Mouse (Mus musculus): ENCODE results near the gene Sf1. TPM values are rescaled to one million over a fixed set of nuclear protein-coding genes. Genes with fewer than 3 reads are reported as not detected.

Sf1 gene
- 206 and 238 TPM in 2 replicates for polyA plus RNA-seq (2012; rRNA removed)

GRCm38 (mm10) chr19:6363411-6364240 lies at the start of gene Sf1:
Gene Sf1 (plus strand): TSS chr19:6363690.

DNA sequence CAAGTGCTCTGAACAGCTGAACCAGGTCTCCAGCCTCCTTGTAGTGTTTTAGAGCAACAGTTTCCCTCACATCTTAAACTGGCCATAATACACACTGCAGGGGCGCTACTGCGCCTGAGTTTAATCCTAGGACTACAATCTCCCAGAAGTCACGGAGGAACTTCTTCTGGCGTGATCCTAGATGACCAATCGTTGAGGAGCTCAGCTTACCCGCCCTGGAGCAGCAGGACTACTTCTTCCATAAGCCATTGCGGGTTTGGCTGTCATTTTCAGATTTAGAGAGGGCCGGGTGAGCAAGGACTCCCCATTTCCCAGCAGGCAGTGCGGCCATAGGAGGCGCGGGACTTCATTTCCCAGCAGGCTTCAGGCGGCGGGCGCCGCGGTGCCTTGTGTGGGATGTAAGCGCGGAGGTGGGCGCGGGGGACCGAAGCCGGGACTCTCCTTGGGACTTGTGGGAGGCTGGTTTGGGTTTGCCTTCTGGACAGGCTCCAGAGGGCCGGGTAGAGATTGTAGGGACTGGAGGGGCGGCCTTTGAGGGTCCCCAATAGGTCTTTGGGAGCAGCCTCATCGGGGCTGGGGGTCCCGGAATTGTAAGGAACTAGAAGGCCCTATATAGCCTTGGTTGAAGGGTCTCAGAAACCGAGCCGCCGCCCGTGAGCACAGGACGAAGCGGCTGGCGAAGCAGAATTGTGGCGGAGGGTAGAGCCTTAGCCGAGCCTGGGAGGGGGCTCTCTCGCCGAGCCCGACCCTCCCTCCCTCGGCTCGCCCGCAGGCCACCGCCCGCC lies 28.6 kb upstream of the Sf1 start, which contains the start of gene Men1:
Men1 (plus strand) TSS at position 307 of the 785 bp plus-strand sequence.

GRCm38 (mm10) chr19:6340524-6341452 lies 22.7 kb upstream of the Sf1 start, which contains the start of gene Map4k2:
Gene Map4k2 (plus strand): TSS chr19:6341135.

DNA sequence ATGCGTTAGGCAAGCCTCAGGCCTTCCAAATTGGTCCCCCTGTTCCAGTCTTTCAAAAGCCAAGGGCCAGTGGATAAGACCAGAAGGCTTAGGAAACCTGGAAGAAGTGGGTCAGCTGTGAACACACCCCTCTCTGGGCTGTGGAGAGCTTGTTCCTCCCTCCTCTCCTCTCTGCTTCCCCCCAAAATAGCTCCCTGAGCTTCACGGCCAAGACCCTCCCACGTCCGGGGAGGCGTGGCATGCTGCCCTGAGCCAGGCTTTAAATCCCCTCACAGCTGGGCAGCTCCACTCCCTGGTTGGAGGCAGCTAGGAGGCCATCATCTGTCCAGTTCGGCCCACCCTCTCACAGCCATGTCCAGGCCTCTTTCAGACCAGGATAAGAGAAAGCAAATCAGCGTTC lies 20.6 kb downstream of the Sf1 start, which contains the start of gene Pygm:
Pygm (plus strand) TSS at position 272 of the 400 bp plus-strand sequence.

DNA sequence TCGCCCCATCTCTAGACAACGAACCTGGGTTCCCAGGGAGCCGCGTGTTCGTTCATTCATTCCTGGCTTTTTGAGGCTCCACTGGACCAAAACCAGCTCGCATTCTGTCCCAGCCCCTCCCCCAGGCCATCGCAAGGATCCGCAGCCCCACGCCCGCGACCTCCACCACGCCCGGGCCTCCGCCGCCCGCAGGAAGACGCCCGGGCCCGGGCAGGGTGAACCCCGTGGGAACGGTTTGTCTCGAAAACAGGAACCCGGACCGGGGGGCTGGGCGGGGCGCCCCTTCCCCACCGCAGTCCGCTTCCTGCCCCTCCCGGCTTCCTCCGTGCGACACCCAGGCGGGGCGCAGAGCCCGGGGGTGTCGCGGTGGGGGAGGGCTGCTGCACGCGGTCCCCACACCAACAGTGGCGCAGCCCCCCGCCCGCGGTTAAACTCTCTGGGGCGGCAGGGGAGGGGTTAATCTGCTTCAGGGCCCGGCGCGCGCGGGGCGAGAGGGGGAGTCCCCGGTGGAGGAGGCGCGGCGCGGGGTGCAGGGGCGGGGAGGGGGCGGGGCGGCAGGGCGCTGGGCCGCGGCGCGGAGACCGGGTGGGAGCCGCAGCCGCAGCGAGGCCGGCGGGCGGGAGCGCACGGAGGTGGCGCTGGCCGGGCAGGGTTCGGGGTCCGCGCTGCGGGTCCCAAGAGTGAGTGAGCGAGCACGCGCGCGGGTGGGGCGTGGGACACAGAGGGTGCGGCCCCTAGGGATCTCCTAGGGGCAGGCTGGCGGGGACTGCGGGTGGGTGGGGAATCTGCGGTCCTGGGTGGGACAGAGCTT lies 36.0 kb downstream of the Sf1 start, which contains the start of gene Rasgrp2:
Rasgrp2 (plus strand) TSS at position 56 of the 811 bp plus-strand sequence.

GRCm38 (mm10) chr19:6418233-6418879 lies 54.9 kb downstream of the Sf1 start, which contains the start of gene Nrxn2:
Gene Nrxn2 (plus strand): TSS chr19:6418731.

Other genes with a start within 250 kb of the Sf1 start
- 95.3 and 147 TPM in 2 replicates for gene Sac3d1, start 245.0 kb upstream of the Sf1 start, polyA plus RNA-seq (2012; rRNA removed)
- 30.1 and 33.9 TPM in 2 replicates for gene Snx15, start 235.4 kb upstream of the Sf1 start, polyA plus RNA-seq (2012; rRNA removed)
- gene Batf2, start 222.7 kb upstream of the Sf1 start, polyA plus RNA-seq (2012; rRNA removed): 5.3 and 8.6 TPM in 2 replicates
- gene Arl2, start 222.1 kb upstream of the Sf1 start, polyA plus RNA-seq (2012; rRNA removed): 157 and 174 TPM in 2 replicates
- 0.44 and 0.75 TPM in 2 replicates for gene Majin, start 179.3 kb upstream of the Sf1 start, polyA plus RNA-seq (2012; rRNA removed)
- gene Gpha2, start 137.3 kb upstream of the Sf1 start, polyA plus RNA-seq (2012; rRNA removed): 58.5 and 77.5 TPM in 2 replicates
- gene Ppp2r5b, start 127.8 kb upstream of the Sf1 start, polyA plus RNA-seq (2012; rRNA removed): 108 and 236 TPM in 2 replicates
- gene Atg2a, start 122.0 kb upstream of the Sf1 start, polyA plus RNA-seq (2012; rRNA removed): 59.3 and 62.5 TPM in 2 replicates
- gene Ehd1, start 87.0 kb upstream of the Sf1 start, polyA plus RNA-seq (2012; rRNA removed): 255 and 442 TPM in 2 replicates
- gene Cdc42bpg, start 57.2 kb upstream of the Sf1 start, polyA plus RNA-seq (2012; rRNA removed): 22.0 and 23.7 TPM in 2 replicates
- gene Men1, start 28.7 kb upstream of the Sf1 start, polyA plus RNA-seq (2012; rRNA removed): 91.9 and 113 TPM in 2 replicates
- 169 and 208 TPM in 2 replicates for gene Map4k2, start 22.6 kb upstream of the Sf1 start, polyA plus RNA-seq (2012; rRNA removed)
- 19.9 and 23.9 TPM in 2 replicates for gene Pygm, start 20.7 kb downstream of the Sf1 start, polyA plus RNA-seq (2012; rRNA removed)
- 86.4 and 103 TPM in 2 replicates for gene Rasgrp2, start 35.6 kb downstream of the Sf1 start, polyA plus RNA-seq (2012; rRNA removed)
- gene Nrxn2, start 55.0 kb downstream of the Sf1 start, polyA plus RNA-seq (2012; rRNA removed): 5.9 and 11.2 TPM in 2 replicates
- gene Slc22a12, start 179.3 kb downstream of the Sf1 start, polyA plus RNA-seq (2012; rRNA removed): 0.32 TPM in 1 of 2 replicates, not detected in the other

Measured in ovary, adult 2 months (tissue).